Mouse (Mus musculus) lung, embryonic 16.5 days (tissue): Measurements from ENCODE around the gene Clcnka. TPM values are rescaled to one million over a fixed set of nuclear protein-coding genes. Genes with fewer than 3 reads are reported as not detected.

Experiments used
- ATAC-seq: fragments of 200-750 bp; cut with Nextera tagmentation; 2 replicates; pipeline ENCODE4 v1.8.0; 2017; ENCODE audit warnings: low read depth, mild to moderate bottlenecking, moderate library complexity
- H3K27ac ChIP-seq: fragments of 300-500 bp; sonication (generic); 2 replicates; pipeline ENCODE4 v1.5.1; 2014; ENCODE audit warnings: mild to moderate bottlenecking, control low read depth, low read length
- H3K27me3 ChIP-seq: fragments of 300-500 bp; sonication (generic); 2 replicates; pipeline ENCODE4 v1.6.1; 2014; ENCODE audit warnings: low read depth, low read length, mixed read lengths; ENCODE audit not compliant: control insufficient read depth, insufficient read depth
- H3K36me3 ChIP-seq: fragments of 300-500 bp; sonication (generic); 2 replicates; pipeline ENCODE4 v1.6.1; 2014; ENCODE audit warnings: low read length; ENCODE audit not compliant: control insufficient read depth, insufficient read depth
- H3K4me1 ChIP-seq: fragments of 300-500 bp; sonication (generic); replicated peaks from 2 replicates; pipeline ENCODE4 v1.6.1; 2014; ENCODE audit warnings: low read length, mixed read lengths; ENCODE audit not compliant: control insufficient read depth, insufficient read depth
- H3K4me2 ChIP-seq: fragments of 300-500 bp; sonication (generic); 2 replicates; pipeline ENCODE4 v1.6.1; 2014; ENCODE audit warnings: low read depth, low read length, control low read depth
- H3K4me3 ChIP-seq: fragments of 300-500 bp; sonication (generic); 2 replicates; pipeline ENCODE4 v1.5.1; 2014; ENCODE audit warnings: mild to moderate bottlenecking, low read length, control low read depth
- H3K9ac ChIP-seq: fragments of 300-500 bp; sonication (generic); 2 replicates; pipeline ENCODE4 v1.6.1; 2014; ENCODE audit warnings: low read length, control low read depth
- H3K9me3 ChIP-seq: fragments of 300-500 bp; sonication (generic); 2 replicates; pipeline ENCODE4 v1.6.1; 2016; ENCODE audit warnings: low read length; ENCODE audit not compliant: control insufficient read depth
- WGBS: fragments of 180-500 bp; shearing (Covaris S2); extraction: QIAGEN DNeasy Blood & Tissue Kit; methylation state at CpG from one replicate; pipeline ENCODE4 v1.1.7; 2014; 5-methylcytosine and 5-hydroxymethylcytosine counted together
- polyA plus RNA-seq: library from polyadenylated mRNA; unstranded; fragments of >200 nt; fragmentation: Nextera tagmentation; extraction: Ambion mirVana; gene quantifications from 2 replicates; pipeline ENCODE4 v1.2.1, GENCODE M21; 2015

Gene Clcnka
- polyA plus RNA-seq, 1 experiment from 2014 or later, result 0.28 TPM

DNA sequence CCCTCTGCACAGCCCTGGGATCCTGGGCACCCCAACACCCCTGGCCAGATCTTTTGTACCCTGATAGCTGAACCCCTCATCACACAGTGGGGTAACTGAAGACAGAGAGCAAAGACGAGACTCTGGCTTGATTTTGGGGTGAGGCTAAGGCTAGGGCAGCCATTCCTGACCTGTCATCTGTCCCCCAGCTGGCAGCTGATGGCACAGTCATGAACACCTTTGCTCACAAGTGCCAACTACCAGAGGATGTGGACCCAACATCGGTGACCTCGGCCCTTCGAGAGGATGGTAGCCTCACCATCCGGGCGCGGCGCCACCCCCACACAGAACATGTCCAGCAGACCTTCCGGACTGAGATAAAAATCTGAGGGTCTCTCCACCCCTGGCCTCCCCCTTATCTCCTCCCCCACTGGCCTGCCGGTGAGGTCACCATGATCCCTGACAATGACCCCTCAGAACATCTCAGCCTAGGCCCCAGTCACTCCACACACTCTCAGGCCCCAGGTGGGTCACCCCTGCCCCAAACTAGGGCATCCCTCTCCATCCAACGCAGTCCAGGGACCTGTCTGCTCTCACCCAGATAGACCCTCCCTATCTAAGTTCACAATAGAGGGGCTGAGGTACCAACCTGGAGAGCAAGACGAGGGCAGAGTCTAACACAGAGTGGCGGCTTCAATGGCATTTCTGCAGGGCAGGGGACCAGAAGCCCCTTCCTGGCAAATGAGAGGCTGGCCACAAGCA is 25.3 kb upstream of the Clcnka start:
- ATAC-seq, result no peak
- H3K9ac ChIP-seq, result no peak overlapping the region
- H3K36me3 ChIP-seq, result no peaks in the 10 kb centered on the region
- H3K27me3 ChIP-seq, result no peaks in the 10 kb centered on the region; the same call in 1 of the 2 replicates
- no peaks in the 10 kb centered on the region for H3K9me3 ChIP-seq
- H3K4me2 ChIP-seq, result no peak overlapping the region
- 85% methylated on average over 13 of the region's 13 CpGs for WGBS
- no peak overlapping the region for H3K27ac ChIP-seq
- H3K4me1 ChIP-seq, result peaks cover 32% of the 10 kb centered on the region
- no peak overlapping the region for H3K4me3 ChIP-seq

- no peak overlapping the region for H3K4me2 ChIP-seq
- no peak overlapping the region for H3K27ac ChIP-seq
- H3K27me3 ChIP-seq, result no peaks in the 10 kb centered on the region; the same call in 1 of the 2 replicates
- no peak overlapping the region for H3K4me3 ChIP-seq
- no peak for ATAC-seq
- H3K9me3 ChIP-seq, result no peaks in the 10 kb centered on the region
- peaks cover 32% of the 10 kb centered on the region for H3K4me1 ChIP-seq
- no peak overlapping the region for H3K9ac ChIP-seq
- WGBS, result 76% methylated on average over 5 of the region's 5 CpGs
- no peaks in the 10 kb centered on the region for H3K36me3 ChIP-seq
Observed at GRCm38 (mm10) chr4:141423288-141423687, 24.8 kb upstream of the Clcnka start.

DNA sequence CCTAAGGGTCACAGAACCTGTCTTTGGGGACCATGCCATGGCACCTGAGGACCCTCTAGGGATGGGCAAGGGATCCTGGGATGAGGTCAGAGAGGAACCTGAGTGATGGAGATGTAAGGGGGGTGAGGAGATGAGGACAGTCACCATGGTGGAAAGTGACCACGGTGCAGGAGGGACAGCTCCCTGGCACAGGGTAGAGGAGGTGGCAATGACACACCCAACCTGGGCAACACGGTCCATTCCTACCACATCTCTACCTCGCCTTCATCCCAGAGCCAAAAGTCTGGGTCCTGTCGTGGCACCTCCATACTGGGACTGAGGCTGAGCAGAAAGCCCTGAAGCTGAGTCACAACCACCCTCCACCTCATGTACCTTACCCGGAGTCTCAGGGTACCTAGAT is 24.3 kb upstream of the Clcnka start:
- Histone ChIP-seq H3K4me1 (peaks cover 32% of the 10 kb centered on the region), H3K9ac (no peak overlapping the region), H3K4me2 (no peak overlapping the region), H3K36me3 (no peaks in the 10 kb centered on the region), H3K27ac (no peak overlapping the region), H3K27me3 (no peaks in the 10 kb centered on the region; the same call in 1 of the 2 replicates), H3K4me3 (no peak overlapping the region), H3K9me3 (no peaks in the 10 kb centered on the region)
- WGBS, result 67% methylated on average over 5 of the region's 5 CpGs
- ATAC-seq, result no peak

DNA sequence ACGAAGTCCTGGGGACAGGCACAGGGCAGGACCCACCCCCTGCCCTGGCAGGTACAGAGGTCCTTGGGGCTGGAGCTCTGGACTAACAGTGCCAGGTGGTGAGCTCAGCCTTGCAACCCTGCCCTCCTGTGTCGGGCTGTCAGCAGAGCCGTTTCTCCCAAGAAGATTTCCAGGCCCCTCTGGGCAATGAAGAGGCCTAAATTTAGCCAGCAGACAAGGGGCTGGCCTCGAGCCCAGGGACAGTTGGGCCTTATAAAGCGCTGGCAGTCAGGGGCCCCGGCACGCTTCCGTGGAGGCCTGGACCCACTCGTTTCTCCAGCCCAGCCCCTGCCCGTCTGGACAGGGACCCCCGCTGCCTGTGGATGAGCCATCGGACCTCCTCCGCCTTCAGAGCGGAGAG is 22.9 kb upstream of the Clcnka start:
- WGBS, result 45% methylated on average over 14 of the region's 14 CpGs
- peaks cover 27% of the 10 kb centered on the region for H3K4me1 ChIP-seq
- H3K9me3 ChIP-seq, result no peaks in the 10 kb centered on the region
- peak overlapping the region; percentile 27 for H3K27ac ChIP-seq
- no peaks in the 10 kb centered on the region; the same call in 1 of the 2 replicates for H3K27me3 ChIP-seq
- ATAC-seq, result peak; percentile 34
- H3K4me3 ChIP-seq, result peak overlapping the region; percentile 18
- peak overlapping the region; percentile 54 for H3K9ac ChIP-seq
- H3K36me3 ChIP-seq, result no peaks in the 10 kb centered on the region
- H3K4me2 ChIP-seq, result no peak overlapping the region; the same call in 1 of the 2 replicates

DNA sequence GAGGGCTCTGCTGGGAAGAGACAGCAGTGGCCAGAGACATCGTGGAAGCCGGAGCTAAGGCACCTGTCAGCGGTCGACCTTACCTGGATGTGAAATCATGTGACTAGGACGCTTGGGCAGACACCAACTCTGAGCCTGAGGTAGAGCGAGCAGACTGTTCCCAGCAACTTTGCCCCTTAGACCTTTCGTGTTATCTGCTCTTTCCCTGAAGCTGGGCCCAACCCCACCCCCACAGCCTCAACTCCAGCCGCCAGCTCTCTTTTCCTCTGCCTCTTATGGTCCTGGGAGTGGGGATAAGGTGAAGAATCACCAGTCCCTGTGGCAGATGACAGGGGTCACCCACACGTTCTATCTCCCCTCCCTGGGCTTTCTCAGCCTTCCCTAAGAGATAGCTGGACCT is 22.4 kb upstream of the Clcnka start:
- Histone ChIP-seq H3K36me3 (no peaks in the 10 kb centered on the region), H3K4me3 (no peak overlapping the region), H3K27ac (no peak overlapping the region; the same call in 1 of the 2 replicates), H3K4me2 (no peak overlapping the region), H3K9me3 (no peaks in the 10 kb centered on the region), H3K4me1 (peaks cover 22% of the 10 kb centered on the region), H3K9ac (no peak overlapping the region; the same call in 1 of the 2 replicates), H3K27me3 (no peaks in the 10 kb centered on the region; the same call in 1 of the 2 replicates)
- ATAC-seq, result no peak
- 36% methylated on average over 9 of the region's 9 CpGs for WGBS

GRCm38 (mm10) chr4:141420192-141420829 is 21.8 kb upstream of the Clcnka start, which contains the start of gene Hspb7:
Hspb7 (plus strand) TSS chr4:141420779.
- no peaks in the 10 kb centered on the region for H3K36me3 ChIP-seq
- no peak within 1 kb of the TSS; the same call in 1 of the 2 replicates for H3K4me2 ChIP-seq
- peak within 1 kb of the TSS; percentile 18 for H3K4me3 ChIP-seq
- 40% methylated on average over 9 of the region's 9 CpGs for WGBS
- no peaks in the 10 kb centered on the region for H3K9me3 ChIP-seq
- peak within 1 kb of the TSS; percentile 54 for H3K9ac ChIP-seq
- H3K27me3 ChIP-seq, result no peaks in the 10 kb centered on the region; the same call in 1 of the 2 replicates
- no peak for ATAC-seq
- H3K4me1 ChIP-seq, result peaks cover 16% of the 10 kb centered on the region
- peak within 1 kb of the TSS; percentile 27 for H3K27ac ChIP-seq

GRCm38 (mm10) chr4:141419398-141420191 is 21.1 kb upstream of the Clcnka start:
- no peak for ATAC-seq
- Histone ChIP-seq H3K4me2 (no peak overlapping the region), H3K4me3 (no peak overlapping the region), H3K9ac (no peak overlapping the region), H3K27me3 (no peaks in the 10 kb centered on the region; the same call in 1 of the 2 replicates), H3K4me1 (peaks cover 15% of the 10 kb centered on the region), H3K9me3 (no peaks in the 10 kb centered on the region), H3K36me3 (no peaks in the 10 kb centered on the region), H3K27ac (no peak overlapping the region)
- 50% methylated on average over 27 of the region's 27 CpGs for WGBS

DNA sequence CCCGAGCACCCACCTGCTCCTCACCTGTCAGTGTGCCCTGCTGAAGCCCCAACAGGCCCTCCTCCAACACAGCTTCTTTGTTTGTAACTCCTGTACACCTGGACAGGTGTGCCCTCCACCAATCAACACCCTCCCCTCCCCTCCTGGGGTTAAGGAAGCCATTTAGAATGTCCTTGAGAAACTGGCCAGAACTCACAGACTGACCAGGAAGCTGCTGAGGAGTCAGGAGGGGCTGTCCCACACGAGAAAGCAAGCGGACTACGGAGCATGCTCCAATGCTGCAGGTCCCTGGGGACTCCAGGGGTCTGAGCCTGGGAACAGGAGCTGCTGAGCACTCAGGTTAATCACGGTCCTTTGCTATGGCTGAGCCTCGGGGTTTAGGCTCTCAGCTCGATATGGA is 17.4 kb upstream of the Clcnka start, which contains the start of gene Clcnkb:
Clcnkb (minus strand) TSS at position 91 of the 400 bp plus-strand sequence.
- WGBS, result 64% methylated on average over 7 of the region's 7 CpGs
- ATAC-seq, result no peak
- Histone ChIP-seq H3K27me3 (no peaks in the 10 kb centered on the region), H3K27ac (no peak within 1 kb of the TSS), H3K4me3 (no peak within 1 kb of the TSS), H3K9me3 (no peaks in the 10 kb centered on the region), H3K36me3 (no peaks in the 10 kb centered on the region), H3K4me2 (no peak within 1 kb of the TSS), H3K4me1 (peaks cover 6% of the 10 kb centered on the region), H3K9ac (no peak within 1 kb of the TSS)
